Mouse (Mus musculus): Measurements from ENCODE around the gene Cdc45. TPM values are rescaled to one million over a fixed set of nuclear protein-coding genes. Genes with fewer than 3 reads are reported as not detected.
"Not testable (repeated sequence)": the region's sequence is repeated elsewhere in the genome, so short reads cannot be mapped to it uniquely, and the experiment has no call there.

The Cdc45 gene
- 29.5 and 33.4 TPM in 2 replicates for polyA plus RNA-seq (2015; fragmentation: Nextera tagmentation; extraction: Ambion mirVana)

GRCm38 (mm10) chr16:18811468-18812384, at the start of gene Cdc45, which contains the start of gene Ufd1:
Gene Cdc45, minus strand, starts transcription at chr16:18811987.
Gene Ufd1, plus strand, starts transcription at chr16:18811779.
- Histone ChIP-seq H3K4me3 (ENCODE audit: low read length) (peak within 1 kb of the TSS; percentile 70), H3K9ac (ENCODE audit: low read depth, low read length) (peak within 1 kb of the TSS; percentile 79), H3K36me3 (ENCODE audit: control insufficient read depth, insufficient read depth, low read length) (peaks cover 4% of the 10 kb centered on the region; the same call in 1 of the 2 replicates), H3K27me3 (replicated peaks; ENCODE audit: control insufficient read depth, insufficient read depth, low read length) (no peaks in the 10 kb centered on the region), H3K4me2 (ENCODE audit: low read depth, low read length) (peak within 1 kb of the TSS; percentile 93), H3K4me1 (ENCODE audit: control insufficient read depth, insufficient read depth, low read length) (peaks cover 11% of the 10 kb centered on the region), H3K9me3 (ENCODE audit: control insufficient read depth, low read length) (no peaks in the 10 kb centered on the region), H3K27ac (ENCODE audit: low read length) (peak within 1 kb of the TSS; percentile 73)
- peak; percentile 97 for ATAC-seq
- under 1% methylated on average over 42 of the region's 42 CpGs for WGBS

GRCm38 (mm10) chr16:18860186-18860585, 48.4 kb upstream of the Cdc45 start:
- Histone ChIP-seq H3K9me3 (ENCODE audit: control insufficient read depth, low read length) (0 out of 2 replicates have a peak, but pooled peaks cover 2% of the 10 kb centered on the region), H3K4me2 (ENCODE audit: low read depth, low read length) (no peak overlapping the region), H3K4me3 (ENCODE audit: low read length) (no peak overlapping the region), H3K27me3 (replicated peaks; ENCODE audit: control insufficient read depth, insufficient read depth, low read length) (no peaks in the 10 kb centered on the region), H3K4me1 (ENCODE audit: control insufficient read depth, insufficient read depth, low read length) (no peaks in the 10 kb centered on the region), H3K9ac (ENCODE audit: low read depth, low read length) (no peak overlapping the region), H3K27ac (ENCODE audit: low read length) (no peak overlapping the region), H3K36me3 (ENCODE audit: control insufficient read depth, insufficient read depth, low read length) (no peaks in the 10 kb centered on the region)
- WGBS = 74% methylated on average over 1 of the region's 1 CpGs
- ATAC-seq = no peak

- ATAC-seq = no peak
- Histone ChIP-seq H3K9me3 (ENCODE audit: control insufficient read depth, low read length) (0 out of 2 replicates have a peak, but pooled peaks cover 2% of the 10 kb centered on the region), H3K9ac (ENCODE audit: low read depth, low read length) (no peak overlapping the region), H3K4me2 (ENCODE audit: low read depth, low read length) (no peak overlapping the region), H3K27ac (ENCODE audit: low read length) (no peak overlapping the region), H3K4me1 (ENCODE audit: control insufficient read depth, insufficient read depth, low read length) (no peaks in the 10 kb centered on the region), H3K36me3 (ENCODE audit: control insufficient read depth, insufficient read depth, low read length) (no peaks in the 10 kb centered on the region), H3K4me3 (ENCODE audit: low read length) (no peak overlapping the region), H3K27me3 (replicated peaks; ENCODE audit: control insufficient read depth, insufficient read depth, low read length) (no peaks in the 10 kb centered on the region)
These were observed 46.8 kb upstream of the Cdc45 start for GRCm38 (mm10) chr16:18858551-18858950.

- not testable (repeated sequence) for H3K9me3 ChIP-seq (ENCODE audit: control insufficient read depth, low read length); H3K27me3 ChIP-seq (replicated peaks; ENCODE audit: control insufficient read depth, insufficient read depth, low read length); H3K4me3 ChIP-seq (ENCODE audit: low read length); H3K27ac ChIP-seq (ENCODE audit: low read length); H3K36me3 ChIP-seq (ENCODE audit: control insufficient read depth, insufficient read depth, low read length); H3K9ac ChIP-seq (ENCODE audit: low read depth, low read length); ATAC-seq; H3K4me2 ChIP-seq (ENCODE audit: low read depth, low read length); H3K4me1 ChIP-seq (ENCODE audit: control insufficient read depth, insufficient read depth, low read length)
- 89% methylated on average over 16 of the region's 17 CpGs for WGBS
These were observed 37.9 kb upstream of the Cdc45 start for GRCm38 (mm10) chr16:18849521-18850190.

- Histone ChIP-seq H3K27ac (ENCODE audit: low read length) (no peak overlapping the region), H3K36me3 (ENCODE audit: control insufficient read depth, insufficient read depth, low read length) (no peaks in the 10 kb centered on the region), H3K4me2 (ENCODE audit: low read depth, low read length) (no peak overlapping the region), H3K27me3 (replicated peaks; ENCODE audit: control insufficient read depth, insufficient read depth, low read length) (no peaks in the 10 kb centered on the region), H3K9me3 (ENCODE audit: control insufficient read depth, low read length) (no peaks in the 10 kb centered on the region), H3K9ac (ENCODE audit: low read depth, low read length) (no peak overlapping the region), H3K4me3 (ENCODE audit: low read length) (no peak overlapping the region), H3K4me1 (ENCODE audit: control insufficient read depth, insufficient read depth, low read length) (no peaks in the 10 kb centered on the region)
- 87% methylated on average over 15 of the region's 15 CpGs for WGBS
- ATAC-seq = no peak
These were observed 34.6 kb upstream of the Cdc45 start for GRCm38 (mm10) chr16:18846301-18846820.

GRCm38 (mm10) chr16:18838346-18838745, 26.6 kb upstream of the Cdc45 start:
- WGBS = 92% methylated on average over 4 of the region's 4 CpGs
- Histone ChIP-seq H3K36me3 (ENCODE audit: control insufficient read depth, insufficient read depth, low read length) (peaks cover 9% of the 10 kb centered on the region), H3K9ac (ENCODE audit: low read depth, low read length) (no peak overlapping the region), H3K4me2 (ENCODE audit: low read depth, low read length) (no peak overlapping the region), H3K4me1 (ENCODE audit: control insufficient read depth, insufficient read depth, low read length) (peaks cover 4% of the 10 kb centered on the region; the same call in 1 of the 2 replicates), H3K9me3 (ENCODE audit: control insufficient read depth, low read length) (no peaks in the 10 kb centered on the region), H3K27me3 (replicated peaks; ENCODE audit: control insufficient read depth, insufficient read depth, low read length) (no peaks in the 10 kb centered on the region), H3K4me3 (ENCODE audit: low read length) (no peak overlapping the region), H3K27ac (ENCODE audit: low read length) (no peak overlapping the region)
- no peak for ATAC-seq

- Histone ChIP-seq H3K4me1 (ENCODE audit: control insufficient read depth, insufficient read depth, low read length) (peaks cover 4% of the 10 kb centered on the region; the same call in 1 of the 2 replicates), H3K9me3 (ENCODE audit: control insufficient read depth, low read length) (no peaks in the 10 kb centered on the region), H3K36me3 (ENCODE audit: control insufficient read depth, insufficient read depth, low read length) (peaks cover 13% of the 10 kb centered on the region), H3K27ac (ENCODE audit: low read length) (peak within 1 kb of the TSS; percentile 81), H3K4me2 (ENCODE audit: low read depth, low read length) (peak within 1 kb of the TSS; percentile 74), H3K4me3 (ENCODE audit: low read length) (peak within 1 kb of the TSS; percentile 84), H3K9ac (ENCODE audit: low read depth, low read length) (peak within 1 kb of the TSS; percentile 94), H3K27me3 (replicated peaks; ENCODE audit: control insufficient read depth, insufficient read depth, low read length) (no peaks in the 10 kb centered on the region)
- WGBS = under 1% methylated on average over 46 of the region's 46 CpGs
- peak; percentile 100 for ATAC-seq
These were observed 24.9 kb upstream of the Cdc45 start, which contains the start of the genes 2510002D24Rik and Gm28539 for GRCm38 (mm10) chr16:18836468-18837208. Gene 2510002D24Rik, plus strand, starts transcription at chr16:18836578. Gene Gm28539, plus strand, starts transcription at chr16:18836584.

- WGBS = 28% methylated on average over 3 of the region's 3 CpGs
- Histone ChIP-seq H3K36me3 (ENCODE audit: control insufficient read depth, insufficient read depth, low read length) (peaks cover 13% of the 10 kb centered on the region), H3K4me3 (ENCODE audit: low read length) (peak overlapping the region; percentile 84), H3K9ac (ENCODE audit: low read depth, low read length) (peak overlapping the region; percentile 94), H3K27me3 (replicated peaks; ENCODE audit: control insufficient read depth, insufficient read depth, low read length) (no peaks in the 10 kb centered on the region), H3K4me1 (ENCODE audit: control insufficient read depth, insufficient read depth, low read length) (peaks cover 4% of the 10 kb centered on the region; the same call in 1 of the 2 replicates), H3K4me2 (ENCODE audit: low read depth, low read length) (peak overlapping the region; percentile 74), H3K9me3 (ENCODE audit: control insufficient read depth, low read length) (no peaks in the 10 kb centered on the region), H3K27ac (ENCODE audit: low read length) (no peak overlapping the region)
- peak; percentile 70 for ATAC-seq
These were observed 24.3 kb upstream of the Cdc45 start for GRCm38 (mm10) chr16:18836073-18836467.

Measured in intestine, embryonic 16.5 days (tissue).